Mouse (Mus musculus): ENCODE data around the gene Stk19. TPM values are rescaled to one million over a fixed set of nuclear protein-coding genes. Genes with fewer than 3 reads are reported as not detected.
A peak's percentile ranks its signal among the peaks of the same experiment; 100 is the strongest.
"Not testable (repeated sequence)": the region's sequence is repeated elsewhere in the genome, so short reads cannot be mapped to it uniquely, and the experiment has no call there.

The Stk19 gene
- total RNA-seq, 2 experiments from 2014 or later: 12.5 to 13.5 TPM

GRCm38 (mm10) chr17:34800781-34801305 is 35.9 kb downstream of the Stk19 start:
- DNase-seq: not testable (repeated sequence)
- intact Hi-C loops (cut with DNase I): loop anchor here (5.0 kb wide), 1 partner anchor 84 kb away; no protein-coding TSS in a partner anchor

GRCm38 (mm10) chr17:34799531-34799925 is 37.2 kb downstream of the Stk19 start:
- intact Hi-C loops (cut with DNase I): no loop called here
- DNase-seq: no peak

GRCm38 (mm10) chr17:34798866-34799530 is 37.7 kb downstream of the Stk19 start:
- intact Hi-C loops (cut with DNase I): no loop called here
- no peak for DNase-seq

- intact Hi-C loops (cut with DNase I); DNase-seq: not testable (repeated sequence)
Measured at GRCm38 (mm10) chr17:34798071-34798470, 38.7 kb downstream of the Stk19 start.

- DNase-seq; intact Hi-C loops (cut with DNase I): not testable (repeated sequence)
Measured at GRCm38 (mm10) chr17:34797211-34797995, 39.3 kb downstream of the Stk19 start.

- intact Hi-C loops (cut with DNase I): no loop called here
- no peak for DNase-seq
Measured at GRCm38 (mm10) chr17:34796311-34797140, 40.2 kb downstream of the Stk19 start.

- peak; percentile 41 to 71 for DNase-seq
- intact Hi-C loops (cut with DNase I): no loop called here
Measured at GRCm38 (mm10) chr17:34795633-34796032, 41.1 kb downstream of the Stk19 start.

GRCm38 (mm10) chr17:34795016-34795415 is 41.7 kb downstream of the Stk19 start:
- intact Hi-C loops (cut with DNase I): no loop called here
- DNase-seq: no peak

- DNase-seq: no peak
- intact Hi-C loops (cut with DNase I): no loop called here
Measured at GRCm38 (mm10) chr17:34777680-34778325, 58.9 kb downstream of the Stk19 start.

Small RNA genes lying within 50 kb of the gene (microRNA-seq; reads per million reads assigned to microRNA genes)
- gene Mir6970 (0 reads per million in 2 experiments), gene Mir6971 (2.1 reads per million in 2 experiments), gene Mir6972 (0 reads per million in 2 experiments)

Other genes starting within 250 kb of the Stk19 start
- 1 to 10 TPM; 5.1 to 5.6 TPM for gene Gpsm3, start 247.1 kb downstream of the Stk19 start, total RNA-seq (2021)
- gene Pbx2, start 245.7 kb downstream of the Stk19 start, total RNA-seq (2021): 10 to 100 TPM; 26.1 to 30.4 TPM
- 1 to 10 TPM; 1.1 to 1.6 TPM for gene Ager, start 239.1 kb downstream of the Stk19 start, total RNA-seq (2021)
- 10 to 100 TPM; 37.0 to 39.2 TPM for gene Rnf5, start 233.3 kb downstream of the Stk19 start, total RNA-seq (2021)
- gene Agpat1, start 232.7 kb downstream of the Stk19 start, total RNA-seq (2021): 10 to 100 TPM; 54.4 to 56.5 TPM
- gene Egfl8, start 221.0 kb downstream of the Stk19 start, total RNA-seq (2021): 1 to 10 TPM; 2.1 to 3.5 TPM
- gene Ppt2, start 208.4 kb downstream of the Stk19 start, total RNA-seq (2021): 10 to 100 TPM; 39.0 to 45.7 TPM
- 1 to 10 TPM in 1 of 2 experiments, under 1 TPM in 1; 0.89 to 1.2 TPM for gene Prrt1, start 207.4 kb downstream of the Stk19 start, total RNA-seq (2021)
- 1 to 10 TPM; 8.5 to 9.9 TPM for gene Fkbpl, start 192.2 kb downstream of the Stk19 start, total RNA-seq (2021)
- 10 to 100 TPM; 19.0 to 19.3 TPM for gene Atf6b, start 189.8 kb downstream of the Stk19 start, total RNA-seq (2021)
- 10 to 100 TPM; 63.9 to 66.5 TPM for gene Tnxb, start 166.4 kb downstream of the Stk19 start, total RNA-seq (2021)
- gene C4b, start 93.1 kb downstream of the Stk19 start, total RNA-seq (2021): 10 to 100 TPM; 15.8 to 19.5 TPM
- gene Cyp21a1, start 32.4 kb downstream of the Stk19 start, total RNA-seq (2021): not detected
- 10 to 100 TPM; 16.9 to 20.5 TPM for gene Dxo, start 74 bp upstream of the Stk19 start, total RNA-seq (2021)
- 10 to 100 TPM; 27.6 to 29.3 TPM for gene Skiv2l, start 13.3 kb upstream of the Stk19 start, total RNA-seq (2021)
- gene Nelfe, start 13.4 kb upstream of the Stk19 start, total RNA-seq (2021): 10 to 100 TPM; 21.0 to 21.3 TPM
- gene Cfb, start 25.6 kb upstream of the Stk19 start, total RNA-seq (2021): 1 to 10 TPM; 3.5 to 7.0 TPM
- 1 to 10 TPM; 5.5 to 9.3 TPM for gene Zbtb12, start 42.5 kb upstream of the Stk19 start, total RNA-seq (2021)
- gene Gm20547, start 45.1 kb upstream of the Stk19 start, total RNA-seq (2021): not detected
- 1 to 10 TPM; 3.1 to 5.6 TPM for gene C2, start 61.3 kb upstream of the Stk19 start, total RNA-seq (2021)
- 10 to 100 TPM; 52.4 to 58.2 TPM for gene Ehmt2, start 61.5 kb upstream of the Stk19 start, total RNA-seq (2021)
- gene Slc44a4, start 77.5 kb upstream of the Stk19 start, total RNA-seq (2021): not detected
- gene Neu1, start 94.3 kb upstream of the Stk19 start, total RNA-seq (2021): 10 to 100 TPM; 12.2 to 12.6 TPM
- 1 to 10 TPM; 3.9 to 4.5 TPM for gene Hspa1b, start 122.3 kb upstream of the Stk19 start, total RNA-seq (2021)
- gene Gm20481, start 133.0 kb upstream of the Stk19 start, total RNA-seq (2021): not detected
- 1 to 10 TPM; 2.6 TPM for gene Hspa1a, start 135.2 kb upstream of the Stk19 start, total RNA-seq (2021)
- gene Hspa1l, start 135.8 kb upstream of the Stk19 start, total RNA-seq (2021): 1 to 10 TPM; 4.0 to 4.1 TPM
- 10 to 100 TPM; 28.8 to 31.7 TPM for gene Lsm2, start 144.9 kb upstream of the Stk19 start, total RNA-seq (2021)
- gene Vars, start 164.0 kb upstream of the Stk19 start, total RNA-seq (2021): 10 to 100 TPM; 34.5 to 35.6 TPM
- 1 to 10 TPM; 3.3 to 3.8 TPM for gene Vwa7, start 179.6 kb upstream of the Stk19 start, total RNA-seq (2021)
- under 1 TPM in 1 of 2 experiments, not detected in 1; 0.38 TPM for gene Sapcd1, start 191.1 kb upstream of the Stk19 start, total RNA-seq (2021)
- 1 to 10 TPM; 2.0 TPM for gene Msh5, start 209.8 kb upstream of the Stk19 start, total RNA-seq (2021)
- 100 to 1,000 TPM; 115 to 118 TPM for gene Clic1, start 213.0 kb upstream of the Stk19 start, total RNA-seq (2021)
- gene Ddah2, start 222.1 kb upstream of the Stk19 start, total RNA-seq (2021): 10 to 100 TPM; 84.5 to 86.1 TPM
- gene Ly6g6c, start 228.4 kb upstream of the Stk19 start, total RNA-seq (2021): not detected
- under 1 TPM; 0.55 to 0.77 TPM for gene Mpig6b, start 229.2 kb upstream of the Stk19 start, total RNA-seq (2021)
- gene Ly6g6e, start 240.0 kb upstream of the Stk19 start, total RNA-seq (2021): under 1 TPM; 0.24 to 0.37 TPM
- gene Ly6g6d, start 241.1 kb upstream of the Stk19 start, total RNA-seq (2021): 1 to 10 TPM; 1.1 to 1.2 TPM
- not detected for gene Ly6g6f, start 248.7 kb upstream of the Stk19 start, total RNA-seq (2021)